Mouse (Mus musculus): ENCODE data around the gene Tpr.

Tpr gene

GRCm38 (mm10) chr1:150392638-150393487, at the start of gene Tpr, which contains the start of gene Odr4:
Gene Tpr (plus strand): TSS chr1:150392838.
Gene Odr4 (minus strand): TSS chr1:150393080.
- DNase-seq (ENCODE audit: low spot score in 2 of 2), result peak; percentile 96 to 98

GRCm38 (mm10) chr1:150360864-150361263, 31.8 kb upstream of the Tpr start:
- no peak for DNase-seq (ENCODE audit: low spot score in 2 of 2)

- DNase-seq (ENCODE audit: low spot score in 2 of 2), result no peak
Measured at GRCm38 (mm10) chr1:150372895-150373294, 19.7 kb upstream of the Tpr start.

- no peak for DNase-seq (ENCODE audit: low spot score in 2 of 2)
Measured at GRCm38 (mm10) chr1:150374247-150374646, 18.4 kb upstream of the Tpr start.

GRCm38 (mm10) chr1:150384138-150384537, 8.5 kb upstream of the Tpr start:
- DNase-seq (ENCODE audit: low spot score in 2 of 2), result no peak

- DNase-seq (ENCODE audit: low spot score in 2 of 2), result no peak
Measured at GRCm38 (mm10) chr1:150387572-150387971, 5.1 kb upstream of the Tpr start.

- DNase-seq (ENCODE audit: low spot score in 2 of 2), result no peak
Measured at GRCm38 (mm10) chr1:150389390-150390129, 3.1 kb upstream of the Tpr start.

GRCm38 (mm10) chr1:150391931-150392637, 554 bp upstream of the Tpr start:
- no peak for DNase-seq (ENCODE audit: low spot score in 2 of 2)

GRCm38 (mm10) chr1:150393488-150393852, 832 bp downstream of the Tpr start:
- no peak for DNase-seq (ENCODE audit: low spot score in 2 of 2)

GRCm38 (mm10) chr1:150396001-150396400, 3.4 kb downstream of the Tpr start:
- DNase-seq (ENCODE audit: low spot score in 2 of 2), result no peak

- DNase-seq (ENCODE audit: low spot score in 2 of 2), result no peak
Measured at GRCm38 (mm10) chr1:150403914-150404313, 11.3 kb downstream of the Tpr start.

- no peak for DNase-seq (ENCODE audit: low spot score in 2 of 2)
Measured at GRCm38 (mm10) chr1:150404555-150404954, 11.9 kb downstream of the Tpr start.

- DNase-seq (ENCODE audit: low spot score in 2 of 2), result no peak
Measured at GRCm38 (mm10) chr1:150407285-150407684, 14.6 kb downstream of the Tpr start.

GRCm38 (mm10) chr1:150409996-150410395, 17.4 kb downstream of the Tpr start:
- DNase-seq (ENCODE audit: low spot score in 2 of 2), result no peak

- DNase-seq (ENCODE audit: low spot score in 2 of 2), result no peak
Measured at GRCm38 (mm10) chr1:150416006-150416405, 23.4 kb downstream of the Tpr start.

- no peak for DNase-seq (ENCODE audit: low spot score in 2 of 2)
Measured at GRCm38 (mm10) chr1:150418426-150418825, 25.8 kb downstream of the Tpr start.

- no peak for DNase-seq (ENCODE audit: low spot score in 2 of 2)
Measured at GRCm38 (mm10) chr1:150425665-150426064, 33.0 kb downstream of the Tpr start.

GRCm38 (mm10) chr1:150426216-150426615, 33.6 kb downstream of the Tpr start:
- DNase-seq (ENCODE audit: low spot score in 2 of 2), result no peak

GRCm38 (mm10) chr1:150438641-150439040, 46.0 kb downstream of the Tpr start:
- DNase-seq (ENCODE audit: low spot score in 2 of 2), result no peak

- DNase-seq (ENCODE audit: low spot score in 2 of 2), result no peak
Measured at GRCm38 (mm10) chr1:150441731-150442130, 49.1 kb downstream of the Tpr start.

GRCm38 (mm10) chr1:150458977-150459376, 66.3 kb downstream of the Tpr start:
- DNase-seq (ENCODE audit: low spot score in 2 of 2), result no peak

- DNase-seq (ENCODE audit: low spot score in 2 of 2), result no peak
Measured at GRCm38 (mm10) chr1:150459599-150459998, 67.0 kb downstream of the Tpr start.

All from urinary bladder, postnatal 4 days (tissue).